Mouse (Mus musculus): ENCODE results near the gene Gmppa. TPM values are rescaled to one million over a fixed set of nuclear protein-coding genes. Genes with fewer than 3 reads are reported as not detected.

Gmppa gene
- polyA plus RNA-seq, 1 experiment, result 36.5 TPM

GRCm38 (mm10) chr1:75421794-75422193, 13.9 kb upstream of the Gmppa start:
- Histone ChIP-seq H3K4me3 (ENCODE audit: low read depth, low read length) (peak overlapping the region; percentile 32; the same call in 1 of the 2 replicates), H3K27ac (ENCODE audit: insufficient read depth, low read length) (no peak overlapping the region), H3K27me3 (ENCODE audit: control insufficient read depth, insufficient read depth, low read length, poor library complexity, severe bottlenecking) (peaks cover 21% of the 10 kb centered on the region), H3K9ac (ENCODE audit: low read depth, poor library complexity, severe bottlenecking) (peak overlapping the region; percentile 25), H3K36me3 (ENCODE audit: control insufficient read depth, insufficient read depth, low read length, poor library complexity, severe bottlenecking) (no peaks in the 10 kb centered on the region), H3K9me3 (replicated peaks; ENCODE audit: control insufficient read depth, insufficient read depth, low read length, poor library complexity, severe bottlenecking) (no peaks in the 10 kb centered on the region), H3K4me1 (ENCODE audit: control insufficient read depth, insufficient read depth, low read length) (no peaks in the 10 kb centered on the region)
- no peak for TF ChIP-seq EP300 (IDR thresholded peaks at IDR 0.05; ENCODE audit: insufficient read depth, low read depth, low read length)
- TF ChIP-seq POLR2A (IDR thresholded peaks at IDR 0.05; ENCODE audit: insufficient read depth, low read length), result no peak
- TF ChIP-seq CTCF (IDR thresholded peaks at IDR 0.05; ENCODE audit: low read depth, low read length), result no peak

- Histone ChIP-seq H3K27me3 (ENCODE audit: control insufficient read depth, insufficient read depth, low read length, poor library complexity, severe bottlenecking) (peaks cover 21% of the 10 kb centered on the region), H3K27ac (ENCODE audit: insufficient read depth, low read length) (no peak overlapping the region), H3K36me3 (ENCODE audit: control insufficient read depth, insufficient read depth, low read length, poor library complexity, severe bottlenecking) (no peaks in the 10 kb centered on the region), H3K9me3 (replicated peaks; ENCODE audit: control insufficient read depth, insufficient read depth, low read length, poor library complexity, severe bottlenecking) (no peaks in the 10 kb centered on the region), H3K9ac (ENCODE audit: low read depth, poor library complexity, severe bottlenecking) (peak overlapping the region; percentile 25), H3K4me3 (ENCODE audit: low read depth, low read length) (peak overlapping the region; percentile 32), H3K4me1 (ENCODE audit: control insufficient read depth, insufficient read depth, low read length) (no peaks in the 10 kb centered on the region)
- TF ChIP-seq EP300 (IDR thresholded peaks at IDR 0.05; ENCODE audit: insufficient read depth, low read depth, low read length) (no peak), CTCF (IDR thresholded peaks at IDR 0.05; ENCODE audit: low read depth, low read length) (no peak), POLR2A (IDR thresholded peaks at IDR 0.05; ENCODE audit: insufficient read depth, low read length) (no peak)
Observed at GRCm38 (mm10) chr1:75422216-75422822, 13.4 kb upstream of the Gmppa start.

- Histone ChIP-seq H3K27ac (ENCODE audit: insufficient read depth, low read length) (no peak overlapping the region), H3K9ac (ENCODE audit: low read depth, poor library complexity, severe bottlenecking) (peak overlapping the region; percentile 25), H3K9me3 (replicated peaks; ENCODE audit: control insufficient read depth, insufficient read depth, low read length, poor library complexity, severe bottlenecking) (no peaks in the 10 kb centered on the region), H3K4me3 (ENCODE audit: low read depth, low read length) (peak overlapping the region; percentile 24), H3K4me1 (ENCODE audit: control insufficient read depth, insufficient read depth, low read length) (no peaks in the 10 kb centered on the region), H3K27me3 (ENCODE audit: control insufficient read depth, insufficient read depth, low read length, poor library complexity, severe bottlenecking) (peaks cover 21% of the 10 kb centered on the region), H3K36me3 (ENCODE audit: control insufficient read depth, insufficient read depth, low read length, poor library complexity, severe bottlenecking) (no peaks in the 10 kb centered on the region)
- no peak for TF ChIP-seq EP300 (IDR thresholded peaks at IDR 0.05; ENCODE audit: insufficient read depth, low read depth, low read length)
- TF ChIP-seq POLR2A (IDR thresholded peaks at IDR 0.05; ENCODE audit: insufficient read depth, low read length), result no peak
- TF ChIP-seq CTCF (IDR thresholded peaks at IDR 0.05; ENCODE audit: low read depth, low read length), result no peak
Observed at GRCm38 (mm10) chr1:75422823-75423471, 12.8 kb upstream of the Gmppa start.

- H3K4me3 ChIP-seq (ENCODE audit: low read depth, low read length), result no peak overlapping the region
- no peak overlapping the region for H3K9ac ChIP-seq (ENCODE audit: low read depth, poor library complexity, severe bottlenecking)
- no peaks in the 10 kb centered on the region for H3K36me3 ChIP-seq (ENCODE audit: control insufficient read depth, insufficient read depth, low read length, poor library complexity, severe bottlenecking)
- H3K27me3 ChIP-seq (ENCODE audit: control insufficient read depth, insufficient read depth, low read length, poor library complexity, severe bottlenecking), result peaks cover 21% of the 10 kb centered on the region
- H3K4me1 ChIP-seq (ENCODE audit: control insufficient read depth, insufficient read depth, low read length), result no peaks in the 10 kb centered on the region
- TF ChIP-seq EP300 (IDR thresholded peaks at IDR 0.05; ENCODE audit: insufficient read depth, low read depth, low read length), result no peak
- TF ChIP-seq CTCF (IDR thresholded peaks at IDR 0.05; ENCODE audit: low read depth, low read length), result no peak
- no peak for TF ChIP-seq POLR2A (IDR thresholded peaks at IDR 0.05; ENCODE audit: insufficient read depth, low read length)
- no peaks in the 10 kb centered on the region for H3K9me3 ChIP-seq (replicated peaks; ENCODE audit: control insufficient read depth, insufficient read depth, low read length, poor library complexity, severe bottlenecking)
- H3K27ac ChIP-seq (ENCODE audit: insufficient read depth, low read length), result no peak overlapping the region
Observed at GRCm38 (mm10) chr1:75423780-75424390, 11.8 kb upstream of the Gmppa start.

GRCm38 (mm10) chr1:75425796-75426471, 9.8 kb upstream of the Gmppa start:
- no peak for TF ChIP-seq EP300 (IDR thresholded peaks at IDR 0.05; ENCODE audit: insufficient read depth, low read depth, low read length)
- TF ChIP-seq CTCF (IDR thresholded peaks at IDR 0.05; ENCODE audit: low read depth, low read length), result peak; percentile 71
- TF ChIP-seq POLR2A (IDR thresholded peaks at IDR 0.05; ENCODE audit: insufficient read depth, low read length), result no peak
- Histone ChIP-seq H3K9me3 (replicated peaks; ENCODE audit: control insufficient read depth, insufficient read depth, low read length, poor library complexity, severe bottlenecking) (no peaks in the 10 kb centered on the region), H3K27ac (ENCODE audit: insufficient read depth, low read length) (peak overlapping the region; percentile 60; the same call in 1 of the 2 replicates), H3K4me1 (ENCODE audit: control insufficient read depth, insufficient read depth, low read length) (no peaks in the 10 kb centered on the region), H3K9ac (ENCODE audit: low read depth, poor library complexity, severe bottlenecking) (no peak overlapping the region), H3K27me3 (ENCODE audit: control insufficient read depth, insufficient read depth, low read length, poor library complexity, severe bottlenecking) (peaks cover 21% of the 10 kb centered on the region), H3K36me3 (ENCODE audit: control insufficient read depth, insufficient read depth, low read length, poor library complexity, severe bottlenecking) (no peaks in the 10 kb centered on the region), H3K4me3 (ENCODE audit: low read depth, low read length) (0 out of 2 replicates have a peak overlapping the region, but pooled peaks have one; percentile 12)
